Mouse (Mus musculus): ENCODE measurements around the gene Foxd4.

- TF ChIP-seq CTCF (IDR thresholded peaks at IDR 0.05; ENCODE audit: control insufficient read depth, insufficient read depth, low read length): no peak
- TF ChIP-seq POLR2A (IDR thresholded peaks at IDR 0.05; ENCODE audit: borderline replicate concordance, control insufficient read depth, low read depth, low read length): no peak
Observed at GRCm38 (mm10) chr19:24865436-24865835, 35.6 kb downstream of the Foxd4 start.

All from bone marrow, adult 2 months (tissue).